Mouse (Mus musculus): ENCODE data around the gene Hmx2.

- no peak for TF ChIP-seq CTCF (IDR thresholded peaks at IDR 0.05; ENCODE audit: low read depth, low read length)
- no peak for TF ChIP-seq POLR2AphosphoS5 (IDR thresholded peaks at IDR 0.05; ENCODE audit: insufficient replicate concordance, low read depth, low read length)
- no peak for TF ChIP-seq TAL1 (conservative IDR thresholded peaks at IDR 0.05; ENCODE audit: low read depth, low read length)
Observed at GRCm38 (mm10) chr7:131544871-131545270, 3.7 kb upstream of the Hmx2 start.

Measured in G1E (cell line).